Mouse (Mus musculus): ENCODE data around the gene Galr3.
A peak's percentile ranks its signal among the peaks of the same experiment; 100 is the strongest.

Galr3 gene

DNA sequence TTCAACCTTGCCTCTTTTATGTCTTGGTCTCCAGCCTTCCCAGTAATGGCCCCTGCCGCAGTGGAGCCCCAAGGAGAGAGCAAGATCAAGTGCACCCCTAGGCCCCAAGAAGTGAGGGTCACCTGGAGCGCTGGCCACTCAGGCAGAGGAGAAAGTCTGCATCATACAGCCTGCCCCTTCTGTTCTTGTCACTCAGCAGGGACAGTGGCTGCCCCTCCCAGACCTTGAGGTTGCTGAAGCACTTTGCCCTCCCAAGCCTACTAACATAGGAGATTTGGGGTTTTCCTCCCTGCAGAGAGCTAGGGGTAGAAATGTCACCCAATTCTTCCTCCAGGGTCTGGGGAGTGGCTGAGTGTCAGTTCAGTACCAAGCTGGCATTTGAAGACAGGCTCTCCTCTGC lies 10.7 kb downstream of the Galr3 start:
- no peak for DNase-seq (ENCODE audit: low spot score)

DNA sequence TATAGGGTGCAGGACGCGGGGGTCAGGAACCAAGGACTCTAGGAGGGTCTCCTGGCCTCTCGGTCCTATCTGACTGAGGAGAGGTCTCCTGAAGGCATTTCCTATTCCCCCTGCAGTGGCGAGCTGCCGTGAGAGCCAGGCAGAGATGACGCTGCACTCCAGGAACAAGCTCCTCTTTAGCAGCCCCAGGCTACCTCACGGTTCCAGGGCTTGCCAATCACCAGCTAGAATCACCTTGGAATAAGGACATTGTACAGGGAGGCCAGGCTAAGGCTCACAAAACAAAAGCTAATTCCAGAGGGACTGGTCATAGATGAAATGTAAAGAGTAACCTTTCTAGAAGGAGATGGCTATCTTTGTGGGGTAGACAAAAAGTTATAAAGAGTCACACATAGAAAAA lies 14.9 kb downstream of the Galr3 start:
- no peak for DNase-seq (ENCODE audit: low spot score)

DNA sequence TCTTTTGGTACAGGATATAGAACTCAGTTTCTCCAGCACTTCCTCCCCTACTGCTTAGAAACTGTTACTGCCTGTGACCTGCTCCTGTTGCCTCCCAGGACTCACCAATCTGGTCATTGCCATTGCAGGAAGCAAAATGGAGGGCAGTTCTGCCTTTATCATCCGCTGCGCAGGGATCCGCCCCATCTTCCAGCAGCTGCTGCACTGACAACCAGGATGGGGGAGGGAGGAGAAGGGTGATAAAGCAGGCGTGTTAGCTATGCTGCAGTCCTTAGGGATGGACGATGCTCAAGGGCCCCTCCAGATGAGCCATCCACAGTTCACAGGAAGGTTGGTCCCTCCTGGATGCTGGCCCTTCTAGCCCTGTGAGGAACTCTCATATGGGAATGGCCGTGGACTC lies 16.2 kb downstream of the Galr3 start:
- no peak for DNase-seq (ENCODE audit: low spot score)

DNA sequence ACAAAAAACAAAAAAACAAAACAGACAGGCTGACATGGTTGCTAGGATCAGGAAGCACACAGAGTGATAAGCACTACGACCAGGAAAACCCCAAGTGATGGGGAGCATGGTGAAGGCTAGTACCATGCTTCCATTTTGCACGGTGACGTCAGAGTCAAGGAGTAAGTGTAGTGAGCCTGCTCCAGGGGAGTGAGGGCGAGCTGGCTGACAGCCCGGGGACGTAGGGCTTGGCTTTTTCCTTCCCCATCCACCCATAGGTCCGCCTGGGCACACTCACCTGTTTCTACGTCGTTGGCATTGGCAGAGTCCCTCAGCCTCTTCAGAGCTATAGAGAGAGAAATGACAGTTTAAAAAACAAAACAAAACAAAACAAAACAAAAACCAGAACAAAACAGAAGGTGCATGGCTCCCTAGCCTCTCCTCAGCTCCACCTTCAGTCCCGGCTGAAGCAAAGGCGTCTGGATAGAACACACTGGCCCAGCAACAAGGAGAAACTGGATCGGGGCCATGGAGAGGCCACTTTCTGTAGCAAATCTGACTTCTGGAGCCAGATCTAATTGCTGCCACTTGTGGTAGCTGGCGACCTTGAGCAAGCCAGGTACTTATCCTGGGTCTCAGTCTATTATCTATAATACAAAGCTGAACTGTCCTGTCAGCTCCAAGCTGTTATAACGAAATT lies 19.3 kb downstream of the Galr3 start:
- DNase-seq (ENCODE audit: low spot score) = no peak

DNA sequence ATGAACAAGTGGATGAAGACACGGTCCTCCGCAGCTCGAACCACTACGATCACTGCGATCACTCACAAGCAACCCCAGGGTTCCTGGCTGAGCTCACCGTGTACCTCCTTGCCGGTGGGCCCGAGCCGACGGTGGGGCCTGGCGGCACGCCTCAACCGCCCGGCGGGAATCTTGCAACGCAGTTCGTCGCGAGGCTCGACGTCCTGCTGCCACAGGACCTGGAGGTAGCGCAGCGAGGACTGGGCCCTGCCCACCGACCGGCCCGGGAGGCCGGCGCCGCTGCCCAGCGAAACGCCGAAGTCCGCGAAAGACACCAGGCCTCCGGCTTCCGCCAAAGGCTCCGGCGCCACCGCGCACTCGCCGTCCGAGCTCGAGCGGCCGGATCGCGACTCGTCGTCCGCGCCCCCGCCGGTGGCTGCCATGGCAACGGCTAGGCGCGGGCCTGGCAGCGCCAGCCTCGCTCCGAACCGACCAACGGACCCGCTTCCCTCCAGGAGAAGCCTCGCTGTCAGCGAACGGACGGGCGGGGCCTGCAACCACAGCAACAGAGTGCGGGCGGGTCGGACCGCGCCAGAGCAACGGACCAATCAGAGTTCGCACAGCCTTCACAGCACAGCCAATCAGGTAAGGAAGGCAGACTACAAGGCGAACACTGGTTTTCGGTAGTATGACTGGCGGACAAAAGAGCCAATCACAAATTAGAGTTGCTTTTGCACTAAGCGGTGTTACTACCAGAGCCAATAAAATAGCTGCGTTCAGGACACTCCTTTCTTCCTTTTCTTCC lies 20.9 kb downstream of the Galr3 start, which contains the start of gene Ankrd54:
Gene Ankrd54, minus strand, starts transcription at position 518 of the 784 bp plus-strand sequence.
- peak; percentile 99 for DNase-seq (ENCODE audit: low spot score)

DNA sequence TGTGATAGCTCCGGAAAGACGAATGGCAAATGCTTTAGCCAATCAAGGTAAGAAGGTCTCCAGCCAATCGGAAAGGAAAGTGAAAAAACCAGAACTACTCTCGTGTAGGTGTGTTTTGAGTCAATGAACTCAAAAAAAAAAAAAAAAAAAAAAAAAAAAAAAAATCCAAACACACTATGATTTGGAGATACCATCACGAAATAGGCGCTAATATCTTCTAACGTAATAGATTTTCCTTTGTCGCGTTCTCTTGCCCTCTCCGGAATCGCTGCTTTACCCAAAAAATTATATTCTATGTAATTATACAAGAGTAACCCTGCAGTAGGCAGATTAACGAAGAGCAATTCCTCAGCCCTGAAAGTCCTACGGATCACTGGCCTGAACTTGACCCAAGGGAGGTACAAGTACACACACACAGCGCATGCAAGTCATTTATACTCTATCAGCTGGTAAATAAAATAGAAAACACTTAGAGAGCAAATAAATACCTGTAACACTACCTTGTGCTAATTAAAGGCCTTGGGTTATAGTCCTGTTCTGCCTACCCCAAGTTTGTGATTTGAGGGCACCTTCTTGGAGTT lies 21.6 kb downstream of the Galr3 start:
- no peak for DNase-seq (ENCODE audit: low spot score)

DNA sequence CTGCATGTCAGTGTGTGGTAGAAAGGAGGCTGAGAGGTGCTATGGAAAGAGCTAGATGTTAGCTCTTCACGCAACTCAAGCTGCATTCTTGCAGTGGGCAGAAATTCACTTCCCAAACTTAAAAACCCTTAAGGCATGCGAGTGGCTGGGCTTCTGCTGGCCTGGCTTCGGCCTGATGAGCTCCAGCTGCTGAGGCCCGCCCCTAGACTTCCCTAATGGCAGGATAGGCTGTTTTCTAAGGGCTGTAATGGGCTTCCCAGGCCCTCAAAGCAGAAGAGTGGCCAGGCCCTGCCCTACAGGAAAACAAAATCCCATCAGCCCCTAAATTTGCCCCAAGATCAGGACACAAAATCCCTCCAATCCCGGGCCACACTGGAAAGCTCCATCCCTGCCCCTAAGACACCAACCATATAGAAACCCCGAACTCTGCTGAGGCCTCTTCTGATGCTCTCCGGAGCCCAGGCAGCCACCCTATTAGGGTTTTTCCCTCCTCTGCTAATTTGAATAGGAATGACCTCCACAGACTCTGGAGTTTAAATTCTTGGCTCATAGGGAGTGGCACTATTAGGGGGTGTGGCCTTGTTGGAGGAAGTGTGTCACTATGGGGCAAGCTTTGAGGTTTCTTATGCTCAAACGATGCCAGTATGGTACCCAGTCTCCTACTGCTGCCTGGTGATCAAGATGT lies 23.5 kb downstream of the Galr3 start:
- no peak for DNase-seq (ENCODE audit: low spot score)

DNA sequence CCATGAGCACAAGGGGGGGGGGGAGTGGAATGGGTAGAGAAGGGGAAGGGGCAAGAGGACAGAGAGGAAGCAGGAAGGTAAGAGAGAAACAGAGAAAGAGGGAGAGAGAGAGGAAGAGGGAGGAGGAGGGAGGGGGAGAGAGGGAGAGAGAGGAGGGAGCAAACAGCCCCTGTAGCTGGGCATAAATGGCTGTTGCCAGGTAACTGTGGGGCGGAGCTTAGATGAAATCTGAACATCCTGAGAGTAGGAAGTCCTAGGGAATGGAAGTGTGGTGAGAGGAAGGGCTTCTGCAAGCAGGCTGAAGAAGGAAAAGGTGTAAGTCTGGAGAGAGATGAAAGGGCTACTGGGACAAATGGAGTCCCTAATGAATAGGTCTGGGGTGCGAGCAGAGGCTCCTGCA lies 24.6 kb downstream of the Galr3 start:
- DNase-seq (ENCODE audit: low spot score) = no peak

DNA sequence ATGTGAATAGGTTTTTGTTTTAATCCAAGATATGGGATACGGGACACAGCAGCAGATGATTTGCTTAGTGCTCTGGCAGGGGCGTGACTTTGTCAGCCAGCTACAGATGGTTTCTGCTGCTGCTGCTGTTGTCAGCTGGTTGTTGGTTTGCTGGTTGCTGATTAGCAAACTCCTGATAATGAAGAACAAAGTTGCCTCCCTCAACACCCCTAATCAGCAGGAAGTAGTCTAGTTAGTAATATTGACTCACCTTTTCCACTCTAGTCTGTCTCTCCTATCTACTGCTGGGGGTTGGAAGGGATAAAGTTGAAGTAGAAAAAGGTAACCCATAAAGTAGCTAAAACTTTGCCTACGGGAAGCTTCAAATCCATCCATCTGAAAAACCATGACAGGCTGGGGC lies 25.9 kb downstream of the Galr3 start:
- DNase-seq (ENCODE audit: low spot score) = no peak

DNA sequence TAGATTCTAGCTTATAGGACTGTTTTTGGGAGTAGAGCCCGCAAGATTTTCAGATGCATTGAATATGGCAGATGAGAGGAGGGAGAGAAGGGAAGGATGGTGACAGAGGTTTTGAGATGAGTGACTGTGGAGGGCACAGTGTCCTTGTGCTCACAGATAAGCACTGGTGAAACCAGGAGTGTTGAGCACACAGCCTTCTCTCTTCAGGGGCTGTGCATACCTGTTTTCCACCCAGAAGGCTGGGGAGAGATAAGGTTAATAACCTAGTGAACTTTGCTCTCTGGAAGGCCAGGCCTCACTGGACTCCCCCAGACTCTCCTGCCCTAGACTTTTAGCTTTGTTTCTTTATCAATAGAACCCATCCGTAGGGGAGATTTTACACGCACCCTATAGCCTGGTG lies 26.7 kb downstream of the Galr3 start:
- DNase-seq (ENCODE audit: low spot score) = no peak

DNA sequence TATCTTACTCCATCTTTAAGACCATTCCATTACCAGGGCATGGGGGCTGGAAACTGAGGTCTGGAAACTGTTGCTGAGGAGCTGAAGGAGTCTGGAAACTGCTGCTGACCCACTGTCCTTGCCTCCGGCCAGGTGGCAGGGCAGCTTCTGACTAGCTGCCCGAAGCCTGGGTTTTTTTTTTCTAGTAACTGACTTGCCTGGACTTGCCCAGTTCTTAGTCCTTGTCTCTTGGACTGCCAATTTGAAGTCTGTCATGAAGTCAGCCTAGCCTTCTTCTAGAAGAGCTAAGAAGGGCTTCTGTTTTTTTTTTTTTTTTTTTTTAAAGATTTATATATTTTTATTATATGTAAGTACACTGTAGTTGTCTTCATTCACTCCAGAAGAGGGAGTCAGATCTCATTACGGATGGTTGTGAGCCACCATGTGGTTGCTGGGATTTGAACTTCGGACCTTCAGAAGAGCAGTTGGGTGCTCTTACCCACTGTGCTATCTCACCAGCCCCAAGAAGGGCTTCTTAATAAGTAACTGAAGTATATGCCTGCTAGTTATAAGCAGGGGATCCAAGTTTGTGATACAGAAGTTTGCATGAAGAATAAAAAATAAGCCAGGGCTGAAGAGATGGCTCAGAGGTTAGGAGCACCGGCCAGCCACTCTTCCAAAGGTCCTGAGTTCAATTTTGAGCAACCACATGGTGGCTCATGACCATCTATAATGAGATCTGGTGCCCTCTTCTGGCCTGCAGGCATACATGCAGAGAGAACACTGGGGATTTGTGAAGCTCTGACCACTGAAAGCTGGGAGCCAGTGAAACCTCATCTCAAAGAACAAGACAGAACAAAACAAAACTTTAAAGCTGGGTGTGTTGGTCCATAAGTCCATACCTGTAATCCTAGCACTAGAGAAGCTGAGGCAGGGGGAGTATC lies 29.7 kb downstream of the Galr3 start:
- DNase-seq (ENCODE audit: low spot score) = no peak

DNA sequence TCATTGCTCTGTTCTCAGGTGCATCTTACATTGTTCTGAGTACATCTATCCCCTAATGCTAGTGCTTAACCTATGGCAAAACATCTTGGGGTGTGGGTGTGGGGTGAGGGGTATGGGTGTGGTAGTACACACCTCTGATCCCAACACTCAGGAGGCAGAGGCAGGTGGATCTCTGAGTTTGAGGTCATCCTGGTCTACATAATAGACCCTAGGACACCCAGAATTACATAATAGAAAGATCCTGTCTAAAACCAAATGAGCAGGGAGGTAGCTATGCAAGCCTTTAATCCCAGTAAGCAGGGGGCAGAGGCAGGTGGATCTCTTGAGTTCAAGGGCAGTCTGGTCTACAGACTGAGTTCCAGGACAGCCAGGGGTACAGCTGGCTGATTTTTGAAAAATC lies 32.1 kb downstream of the Galr3 start:
- DNase-seq (ENCODE audit: low spot score) = no peak

DNA sequence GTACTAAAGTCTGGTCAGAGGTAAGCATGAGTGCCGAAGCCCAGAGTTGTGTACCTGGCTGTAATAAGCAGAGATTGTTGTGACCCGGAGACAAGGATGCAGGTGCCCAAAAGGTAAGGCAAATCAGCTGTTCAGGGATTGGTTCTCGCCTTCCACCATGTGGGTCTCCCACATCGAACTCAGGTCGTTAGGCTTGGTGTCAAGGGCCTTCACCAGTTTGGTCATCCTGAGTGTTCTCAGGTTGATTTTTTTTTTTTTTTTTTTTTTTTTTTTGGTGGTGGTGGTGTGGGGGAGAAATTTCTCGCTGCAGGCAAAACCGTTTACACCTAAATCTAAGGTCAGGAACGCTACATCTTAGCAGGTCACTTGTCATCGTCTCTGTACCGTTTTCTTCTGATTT lies 32.8 kb downstream of the Galr3 start:
- no peak for DNase-seq (ENCODE audit: low spot score)

DNA sequence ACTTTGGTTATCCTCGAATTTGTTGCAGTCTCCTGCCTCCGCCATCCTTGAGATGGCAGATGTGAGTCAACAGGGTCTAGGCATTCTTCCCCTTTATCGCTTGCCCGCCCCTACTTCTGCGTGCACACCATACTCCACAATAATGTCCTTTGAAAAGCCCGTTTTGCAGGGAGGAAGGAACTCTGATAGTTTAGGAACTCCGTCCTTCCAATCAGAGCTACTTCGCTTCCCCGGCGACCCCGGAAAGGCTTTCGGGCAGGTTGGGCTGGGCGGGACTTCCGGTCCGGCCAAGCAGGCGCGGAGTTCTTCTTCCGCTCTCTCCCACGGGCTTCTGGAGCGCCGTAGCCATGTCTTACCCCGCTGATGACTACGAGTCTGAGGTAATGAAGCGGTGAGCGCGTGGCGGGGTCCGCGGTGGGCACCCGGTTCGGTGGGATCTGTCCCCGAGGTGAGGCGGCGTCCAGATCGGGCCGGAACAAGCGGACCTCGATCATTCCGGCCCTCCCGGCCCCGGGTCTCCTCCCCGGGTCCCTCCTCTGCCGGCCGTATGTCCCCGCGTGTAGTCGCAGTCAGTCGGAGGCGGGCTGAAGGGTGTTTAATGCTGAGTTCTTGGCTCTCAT lies 33.3 kb downstream of the Galr3 start, which contains the start of gene Eif3l:
Gene Eif3l, plus strand, starts transcription at position 267 of the 620 bp plus-strand sequence.
- DNase-seq (ENCODE audit: low spot score) = peak; percentile 85

DNA sequence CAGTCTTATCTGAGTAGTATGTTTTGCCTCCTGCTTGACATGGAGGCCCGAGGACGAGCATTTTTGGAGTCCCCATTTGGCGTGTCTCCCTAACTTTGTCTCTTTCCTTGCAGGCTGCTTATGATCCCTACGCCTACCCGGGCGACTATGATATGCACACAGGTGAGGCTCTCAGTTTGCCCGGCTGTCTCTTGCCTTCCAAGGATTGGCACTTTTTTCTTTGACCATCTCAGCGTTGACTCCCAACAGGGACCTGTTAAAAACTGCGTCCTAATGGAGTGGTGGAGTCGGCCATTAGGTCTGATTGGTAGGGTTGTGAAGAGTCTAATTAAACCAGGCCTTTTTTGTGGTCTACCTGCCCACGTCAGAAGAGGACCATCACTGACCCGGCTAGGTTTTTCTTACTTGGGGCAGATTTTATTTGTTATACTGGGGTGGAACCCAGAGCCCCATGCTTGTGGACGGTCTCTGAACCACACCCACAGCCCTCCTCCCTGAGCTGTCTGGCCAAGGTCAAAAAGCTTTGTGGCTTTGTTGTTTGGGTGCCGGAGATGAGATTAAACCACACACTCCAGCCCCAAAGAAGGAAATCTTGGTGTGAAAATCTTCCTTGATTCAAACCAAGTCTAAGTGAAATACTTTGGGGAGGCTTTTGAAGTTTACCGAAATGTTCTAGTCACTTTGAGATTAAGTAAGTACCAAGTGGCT lies 34.1 kb downstream of the Galr3 start:
- DNase-seq (ENCODE audit: low spot score) = no peak

DNA sequence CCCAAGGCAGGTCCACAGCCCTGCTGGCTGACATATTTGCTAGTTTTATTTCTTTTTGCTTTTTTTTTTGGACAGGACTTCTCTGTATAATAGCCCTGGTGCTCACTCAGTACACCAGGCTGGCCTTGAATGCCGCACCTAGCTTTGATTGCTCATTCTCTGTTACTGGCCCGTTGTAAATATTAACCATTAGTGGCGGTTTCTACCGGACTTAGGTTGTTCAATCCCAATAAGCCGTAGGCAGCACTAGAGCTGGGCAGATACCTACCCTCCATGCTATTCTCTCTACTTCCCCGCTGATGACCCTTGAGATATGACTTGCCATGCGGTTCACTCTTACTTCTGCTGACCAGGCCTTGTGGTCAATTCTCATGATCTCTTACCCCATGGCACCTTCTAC lies 37.9 kb downstream of the Galr3 start:
- no peak for DNase-seq (ENCODE audit: low spot score)

DNA sequence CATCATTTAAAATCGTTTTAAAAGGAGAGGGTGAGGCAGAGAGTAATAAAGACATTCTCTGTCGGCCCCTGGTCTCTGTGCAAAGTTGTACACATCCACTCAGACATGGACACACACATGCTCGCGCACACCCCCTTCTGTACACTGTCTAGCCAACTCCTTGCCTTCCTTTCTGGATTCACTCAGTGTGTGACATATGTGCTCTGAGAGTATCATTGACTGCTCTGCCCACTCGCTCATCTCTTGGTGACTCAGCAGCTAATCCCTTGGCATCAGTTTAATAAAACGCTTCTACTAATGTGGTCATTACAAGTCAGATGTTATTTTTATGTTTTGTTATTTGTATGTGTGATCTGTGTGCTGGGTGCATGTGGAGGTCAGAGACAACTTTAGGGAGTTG lies 50.6 kb downstream of the Galr3 start:
- DNase-seq (ENCODE audit: low spot score) = no peak

All from layer of hippocampus, adult 11-12 months (tissue).